Mouse (Mus musculus) right cerebral cortex, adult 18-20 months (tissue): ENCODE results near the gene Plin1.
A peak's percentile ranks its signal among the peaks of the same experiment; 100 is the strongest.

Experiments used
- DNase-seq: peaks from one replicate; pipeline ENCODE4 v3.0.0; 2022; ENCODE audit warnings: mixed read lengths

Gene Plin1

DNA sequence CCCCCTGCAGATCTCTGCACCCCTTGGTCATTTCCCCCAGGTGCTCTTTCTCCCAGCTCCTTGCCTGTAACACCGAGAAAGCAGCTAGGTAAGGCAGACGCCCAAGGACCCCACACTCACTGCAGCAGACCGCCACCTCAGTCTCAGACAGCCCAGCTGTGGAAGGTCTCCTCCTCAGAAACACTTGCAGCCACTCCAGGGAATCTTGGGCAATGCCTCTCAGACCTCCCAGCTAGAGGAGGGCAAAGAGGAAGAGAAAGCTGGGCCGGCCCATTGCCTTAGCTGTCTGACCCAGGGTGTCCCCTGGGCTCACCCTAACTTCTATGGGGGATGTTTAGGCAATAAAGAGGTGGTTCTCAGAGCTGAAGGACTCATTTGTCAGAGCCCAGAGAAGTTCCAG lies at the start of gene Plin1:
Plin1 (minus strand) TSS at position 282 of the 400 bp plus-strand sequence.
- DNase-seq, result no peak

DNA sequence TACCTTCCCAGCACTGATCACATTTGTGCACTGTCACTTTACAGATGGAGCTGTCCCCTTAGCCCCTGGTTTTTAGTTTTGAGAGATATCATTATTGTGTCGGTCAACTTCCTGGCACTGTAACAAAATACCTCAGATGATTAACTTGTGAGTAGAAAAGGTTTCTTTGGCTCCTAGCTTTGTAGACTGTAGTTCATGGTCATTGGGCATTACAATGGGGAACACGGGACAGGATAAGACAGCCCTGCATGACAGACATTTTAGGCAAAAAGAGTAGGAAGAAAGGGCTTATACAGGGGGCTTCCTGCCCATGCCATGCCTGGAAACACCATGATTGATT lies 49.8 kb upstream of the Plin1 start:
- DNase-seq, result no peak

DNA sequence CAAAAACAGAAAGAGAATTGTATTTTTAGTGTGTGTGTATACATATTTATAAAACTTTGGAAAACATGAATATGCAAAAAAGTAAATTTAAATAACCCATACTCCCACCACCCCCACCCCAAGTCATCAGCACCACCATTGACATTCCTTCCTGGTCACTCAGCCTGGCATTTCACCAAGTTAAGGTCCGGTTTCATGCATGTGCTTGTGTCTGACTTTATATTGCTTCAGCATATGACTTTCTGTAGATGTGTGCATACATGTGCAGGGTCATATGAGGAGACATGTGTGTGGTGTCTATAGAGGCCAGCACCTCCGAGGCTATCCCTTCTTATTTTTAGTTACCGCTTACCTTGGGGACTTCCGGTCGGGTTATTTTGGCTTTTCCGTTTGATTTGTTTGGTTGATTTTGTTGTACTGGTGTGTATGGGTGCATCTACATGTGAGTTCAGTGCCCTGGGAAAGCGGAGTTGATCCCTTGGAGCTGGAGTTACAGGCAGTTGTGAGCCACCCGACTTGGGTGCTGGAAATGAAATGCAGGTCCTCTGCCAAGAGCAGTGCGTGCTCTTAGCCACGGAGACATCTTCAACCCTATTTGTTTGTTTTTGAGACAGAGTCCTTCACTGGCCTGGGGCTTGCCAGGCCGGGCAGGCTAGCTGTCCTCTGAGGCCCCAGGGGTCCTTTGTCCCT lies 49.3 kb upstream of the Plin1 start:
- DNase-seq, result no peak

- peak; percentile 58 for DNase-seq
Measured at GRCm38 (mm10) chr7:79780647-79781626, 48.2 kb upstream of the Plin1 start.

GRCm38 (mm10) chr7:79771561-79772512 lies 39.1 kb upstream of the Plin1 start:
- DNase-seq, result peak; percentile 57

GRCm38 (mm10) chr7:79769664-79770063 lies 37.0 kb upstream of the Plin1 start:
- DNase-seq, result no peak

DNA sequence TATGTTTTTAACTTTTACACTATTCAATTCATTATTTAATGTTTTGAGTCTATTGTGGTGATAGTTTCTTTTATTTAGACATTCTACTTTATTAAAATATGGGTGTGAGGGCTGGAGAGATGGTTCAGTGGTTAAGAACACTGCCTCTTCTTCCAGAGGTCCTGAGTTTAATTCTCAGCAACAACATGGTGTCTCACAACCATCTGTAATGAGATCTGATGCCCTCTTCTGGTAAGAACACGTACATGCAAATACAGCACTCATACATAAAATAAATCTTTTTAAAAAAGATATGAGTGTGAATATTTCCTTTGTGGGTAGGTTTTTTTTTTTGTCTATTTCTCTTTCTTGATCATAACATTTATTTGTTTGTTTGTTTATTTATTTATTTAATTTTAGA lies 33.3 kb upstream of the Plin1 start:
- DNase-seq, result no peak

GRCm38 (mm10) chr7:79762106-79762505 lies 29.4 kb upstream of the Plin1 start:
- DNase-seq, result no peak

GRCm38 (mm10) chr7:79761124-79761876 lies 28.6 kb upstream of the Plin1 start:
- DNase-seq, result no peak

DNA sequence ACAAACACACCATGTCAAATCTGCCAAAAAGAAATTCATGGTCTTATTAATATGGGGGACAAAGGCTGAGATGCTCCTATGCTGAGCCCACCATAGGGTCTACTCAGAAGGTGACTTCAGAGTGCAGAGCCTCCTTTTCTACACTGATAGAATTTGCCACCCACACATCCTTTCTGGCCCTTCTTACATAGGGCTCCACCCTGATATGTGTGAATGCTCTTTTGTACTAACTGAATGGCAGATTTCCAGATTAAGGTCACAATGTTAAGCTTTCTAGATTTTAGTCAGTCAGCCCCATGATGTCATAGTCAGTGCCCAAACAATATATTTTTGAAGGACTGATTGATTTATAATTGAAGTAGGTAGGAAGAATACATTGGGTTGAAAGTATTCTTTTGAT lies 27.1 kb upstream of the Plin1 start:
- DNase-seq, result no peak

- no peak for DNase-seq
Measured at GRCm38 (mm10) chr7:79758176-79758575, 25.5 kb upstream of the Plin1 start.

- DNase-seq, result no peak
Measured at GRCm38 (mm10) chr7:79756334-79756733, 23.6 kb upstream of the Plin1 start.

DNA sequence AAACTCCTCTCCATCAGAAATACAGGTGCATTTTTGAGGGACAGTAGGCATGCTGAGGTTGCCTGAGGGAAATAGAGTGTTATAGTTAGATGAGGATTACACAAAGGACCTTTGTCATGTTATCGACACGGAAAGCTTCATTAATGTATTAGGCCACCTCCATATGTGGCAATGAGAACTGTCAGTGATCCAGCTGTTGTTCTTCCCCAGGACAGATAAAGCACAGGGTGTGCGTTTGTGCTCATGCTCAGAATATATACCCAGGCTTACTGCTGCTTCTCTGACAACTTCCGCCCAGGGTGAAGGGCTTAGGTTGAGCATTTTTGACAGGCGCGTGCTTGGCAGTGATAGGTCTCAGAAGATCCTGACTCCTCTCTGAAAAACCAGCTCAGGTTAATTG lies 16.8 kb upstream of the Plin1 start:
- DNase-seq, result no peak

GRCm38 (mm10) chr7:79747659-79748058 lies 15.0 kb upstream of the Plin1 start:
- no peak for DNase-seq

DNA sequence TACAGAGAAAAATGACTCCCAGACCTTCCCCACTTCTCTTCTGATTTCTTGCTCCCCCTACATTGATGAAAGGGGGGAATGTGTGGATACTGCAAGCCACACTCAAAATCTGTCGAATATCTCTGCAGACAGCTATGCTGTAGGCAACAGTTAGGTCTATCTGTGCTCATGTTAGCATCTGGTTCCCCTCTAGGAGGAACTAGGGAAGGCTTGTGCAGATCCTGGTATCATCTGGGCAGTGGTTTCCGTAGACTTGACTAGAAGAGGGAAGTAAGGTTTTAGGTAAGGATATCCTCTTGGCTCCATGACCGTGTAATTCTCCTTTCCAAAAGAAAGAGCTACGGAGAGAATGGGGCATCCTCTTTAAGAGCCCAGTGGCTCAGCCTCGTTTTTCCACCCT lies 11.9 kb upstream of the Plin1 start:
- DNase-seq, result no peak

- DNase-seq, result peak; percentile 33
Measured at GRCm38 (mm10) chr7:79744051-79744450, 11.3 kb upstream of the Plin1 start.

DNA sequence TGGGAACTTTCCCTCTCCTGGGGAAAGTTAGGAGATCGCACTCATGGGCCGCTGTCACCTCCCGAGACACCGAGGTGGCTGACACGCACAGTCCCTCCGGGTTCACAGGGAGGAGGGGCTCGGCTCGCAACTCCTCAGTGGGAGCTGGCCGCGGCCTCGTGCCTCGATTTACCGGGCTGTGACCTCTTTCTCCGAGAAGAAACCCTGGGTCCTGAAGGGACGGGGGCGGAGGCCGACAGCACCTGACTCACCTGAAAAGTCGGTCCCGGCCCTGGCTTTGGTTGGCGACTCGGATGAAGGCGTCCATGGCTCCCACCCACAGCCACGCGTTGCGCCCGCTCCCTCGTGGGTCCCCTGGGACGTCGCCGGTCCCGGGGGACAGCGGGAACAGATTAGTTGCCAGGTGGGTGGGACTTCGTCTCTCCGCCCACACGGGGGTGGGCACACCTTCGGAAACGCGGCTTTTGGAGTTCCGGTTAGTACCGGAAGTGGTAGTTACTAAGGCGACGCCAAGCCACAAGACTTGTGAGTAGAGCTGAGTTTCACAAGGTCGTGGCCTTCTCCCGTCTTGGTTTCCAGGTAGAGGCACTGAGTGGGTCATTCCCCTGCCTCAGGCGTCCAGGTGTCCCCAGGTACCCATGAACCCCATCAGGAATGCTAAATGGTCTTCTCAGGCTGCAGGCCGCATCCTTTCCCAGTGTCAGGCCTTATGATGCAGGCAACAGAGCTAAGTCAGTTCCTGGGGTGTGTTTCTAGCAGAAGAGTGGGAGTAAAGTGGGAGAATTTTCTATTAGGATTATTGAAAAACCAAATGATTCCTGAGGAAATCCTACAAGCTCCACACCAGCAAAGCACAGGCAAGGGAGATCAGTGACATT lies 10.2 kb upstream of the Plin1 start, which contains the start of the genes Pex11a and Wdr93:
Pex11a (minus strand) TSS at position 473 of the 878 bp plus-strand sequence.
Wdr93 (plus strand) TSS at position 505 of the 878 bp plus-strand sequence.
- DNase-seq, result peak; percentile 77

DNA sequence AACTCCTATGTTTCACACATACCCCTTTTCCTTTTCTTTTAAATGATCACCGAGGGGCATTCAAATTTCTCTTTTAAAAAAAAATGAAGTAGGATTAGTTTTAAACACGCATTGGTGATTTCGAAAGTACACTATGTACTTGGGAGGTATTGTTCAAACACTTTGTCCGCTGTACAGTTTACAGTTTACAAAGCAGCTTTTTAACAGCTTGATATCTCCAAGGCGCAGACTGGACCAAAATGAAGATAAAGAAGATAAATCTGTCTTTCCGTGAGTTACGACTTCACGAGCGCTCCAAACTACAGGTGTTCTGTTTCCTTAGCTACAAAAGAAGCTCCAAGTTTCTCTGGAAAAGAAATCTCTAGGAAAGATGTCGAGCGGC lies 9.6 kb upstream of the Plin1 start:
- DNase-seq, result no peak

GRCm38 (mm10) chr7:79740279-79740678 lies 7.6 kb upstream of the Plin1 start:
- DNase-seq, result no peak

DNA sequence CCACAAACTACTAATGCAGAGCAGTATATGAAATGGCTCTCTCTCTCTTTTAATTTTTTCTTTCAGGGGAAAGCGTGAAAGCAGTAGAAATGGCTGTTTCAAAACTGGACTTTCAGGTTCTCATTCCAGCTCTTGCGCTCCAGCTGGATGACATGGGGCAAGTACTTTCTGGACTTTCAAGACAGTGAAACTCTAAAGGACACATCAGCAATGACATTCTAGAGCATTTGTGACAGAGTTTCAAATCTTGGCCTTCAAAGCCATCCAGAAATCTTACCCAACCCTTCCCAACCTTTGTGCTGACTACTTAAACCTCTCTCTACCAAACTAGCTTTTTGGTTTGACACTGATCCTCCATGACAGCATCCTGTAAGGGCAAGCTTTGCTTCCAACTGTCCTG lies 6.2 kb upstream of the Plin1 start:
- no peak for DNase-seq

DNA sequence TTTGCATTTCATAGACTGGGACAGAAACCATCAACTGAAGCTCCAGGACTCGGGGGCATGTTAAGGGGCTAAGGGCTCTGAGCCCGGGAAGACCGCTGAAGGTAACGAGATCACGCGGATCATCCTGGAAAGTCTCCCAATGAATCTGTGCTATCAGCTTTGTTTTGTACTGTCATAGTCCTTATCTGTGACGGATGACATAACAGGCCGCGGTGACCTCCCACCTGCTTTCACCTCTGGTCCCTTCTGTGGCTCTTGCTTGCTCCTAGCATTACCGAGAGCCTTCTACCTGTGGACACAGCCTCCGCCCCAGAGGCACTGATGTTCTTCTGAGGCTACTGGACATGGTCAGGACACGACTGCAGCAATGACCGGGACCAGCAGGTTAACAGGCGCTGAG lies 3.8 kb upstream of the Plin1 start:
- no peak for DNase-seq
